Mouse (Mus musculus): ENCODE data around the gene Tnk1.
A peak's percentile ranks its signal among the peaks of the same experiment; 100 is the strongest.

Tnk1 gene

GRCm38 (mm10) chr11:69837952-69838713, 20.4 kb downstream of the Tnk1 start, which contains the start of gene Tmem256:
Gene Tmem256 (plus strand): TSS chr11:69838514.
- peak; percentile 94 for DNase-seq (ENCODE audit: low spot score in 2 of 2)

GRCm38 (mm10) chr11:69837604-69837951, 21.0 kb downstream of the Tnk1 start, which contains the start of gene Nlgn2:
Gene Nlgn2 (minus strand): TSS chr11:69837784.
- DNase-seq (ENCODE audit: low spot score in 2 of 2): no peak

- no peak for DNase-seq (ENCODE audit: low spot score in 2 of 2)
These were observed 21.6 kb downstream of the Tnk1 start for GRCm38 (mm10) chr11:69836703-69837576.

- DNase-seq (ENCODE audit: low spot score in 2 of 2): no peak
These were observed 22.6 kb downstream of the Tnk1 start for GRCm38 (mm10) chr11:69835966-69836335.

GRCm38 (mm10) chr11:69835326-69835965, 23.1 kb downstream of the Tnk1 start:
- DNase-seq (ENCODE audit: low spot score in 2 of 2): no peak

- peak; percentile 31 to 39 for DNase-seq (ENCODE audit: low spot score in 2 of 2)
These were observed 24.5 kb downstream of the Tnk1 start for GRCm38 (mm10) chr11:69834001-69834549.

- no peak for DNase-seq (ENCODE audit: low spot score in 2 of 2)
These were observed 25.0 kb downstream of the Tnk1 start for GRCm38 (mm10) chr11:69833554-69833953.

GRCm38 (mm10) chr11:69828832-69829231, 29.7 kb downstream of the Tnk1 start:
- no peak for DNase-seq (ENCODE audit: low spot score in 2 of 2)

GRCm38 (mm10) chr11:69823456-69823855, 35.1 kb downstream of the Tnk1 start:
- no peak for DNase-seq (ENCODE audit: low spot score in 2 of 2)

- DNase-seq (ENCODE audit: low spot score in 2 of 2): no peak
These were observed 36.5 kb downstream of the Tnk1 start, which contains the start of gene Spem1 for GRCm38 (mm10) chr11:69822080-69822479. Gene Spem1 (minus strand): TSS chr11:69822180.

GRCm38 (mm10) chr11:69818871-69819270, 39.7 kb downstream of the Tnk1 start:
- DNase-seq (ENCODE audit: low spot score in 2 of 2): no peak

- DNase-seq (ENCODE audit: low spot score in 2 of 2): no peak
These were observed 40.2 kb downstream of the Tnk1 start, which contains the start of gene Spem2 for GRCm38 (mm10) chr11:69818365-69818764. Gene Spem2 (minus strand): TSS chr11:69818465.

- DNase-seq (ENCODE audit: low spot score in 2 of 2): no peak
These were observed 42.0 kb downstream of the Tnk1 start for GRCm38 (mm10) chr11:69816520-69816919.

- DNase-seq (ENCODE audit: low spot score in 2 of 2): no peak
These were observed 43.4 kb downstream of the Tnk1 start, which contains the start of gene Gm39566 for GRCm38 (mm10) chr11:69815155-69815554. Gene Gm39566 (minus strand): TSS chr11:69815298.

GRCm38 (mm10) chr11:69810280-69810679, 48.2 kb downstream of the Tnk1 start:
- no peak for DNase-seq (ENCODE audit: low spot score in 2 of 2)

- DNase-seq (ENCODE audit: low spot score in 2 of 2): no peak
These were observed 50.9 kb downstream of the Tnk1 start for GRCm38 (mm10) chr11:69807641-69808040.

- DNase-seq (ENCODE audit: low spot score in 2 of 2): no peak
These were observed 52.2 kb downstream of the Tnk1 start for GRCm38 (mm10) chr11:69806378-69806777.

- DNase-seq (ENCODE audit: low spot score in 2 of 2): no peak
These were observed 53.3 kb downstream of the Tnk1 start, which contains the start of gene Tmem102 for GRCm38 (mm10) chr11:69804972-69805909. Gene Tmem102 (minus strand): TSS chr11:69805624.

- no peak for DNase-seq (ENCODE audit: low spot score in 2 of 2)
These were observed 53.9 kb downstream of the Tnk1 start for GRCm38 (mm10) chr11:69804652-69804940.

- DNase-seq (ENCODE audit: low spot score in 2 of 2): peak; percentile 45 to 61
These were observed 54.5 kb downstream of the Tnk1 start for GRCm38 (mm10) chr11:69803786-69804651.
